Mouse (Mus musculus) MEL (cell line): ENCODE data around the gene Supt4a. TPM values are rescaled to one million over a fixed set of nuclear protein-coding genes. Genes with fewer than 3 reads are reported as not detected.

Experiments
- DNase-seq: peaks from one replicate; pipeline ENCODE4 v3.0.0; 2011; ENCODE audit warnings: low read depth, low spot score
- H3K27ac ChIP-seq: 2 replicates; pipeline ENCODE4 v1.5.1; 2012; ENCODE audit warnings: low read depth, mild to moderate bottlenecking, control low read depth, low read length, moderate library complexity; ENCODE audit not compliant: control insufficient read depth
- H3K27me3 ChIP-seq, 2 experiments: fragments of 150-350 bp in 1 of 2; sonication (generic) in 1 of 2; 2 replicates each; pipeline ENCODE4 v1.6.1; 2012; ENCODE audit warnings: low read length in 2 of 2, mild to moderate bottlenecking in 2 of 2, improper control_type of control experiment in 1 of 2, moderate library complexity in 1 of 2; ENCODE audit not compliant: insufficient read depth in 2 of 2, control insufficient read depth in 1 of 2
- H3K36me3 ChIP-seq, 2 experiments: 2 replicates each; pipeline ENCODE4 v1.6.1; 2012 to 2014; ENCODE audit warnings: low read length in 2 of 2, improper control_type of control experiment in 1 of 2, inconsistent platforms in 1 of 2, mild to moderate bottlenecking in 1 of 2; ENCODE audit not compliant: insufficient read depth in 2 of 2, control insufficient read depth in 1 of 2
- H3K4me1 ChIP-seq, 2 experiments: fragments of 150-350 bp in 1 of 2; sonication (generic) in 1 of 2; 2 replicates each; pipeline ENCODE4 v1.6.1; 2012; ENCODE audit warnings: low read length in 2 of 2, improper control_type of control experiment in 1 of 2, mild to moderate bottlenecking in 1 of 2; ENCODE audit not compliant: insufficient read depth in 2 of 2, control insufficient read depth in 1 of 2
- H3K4me3 ChIP-seq, 2 experiments: fragments of 150-350 bp in 1 of 2; sonication (generic) in 1 of 2; 2 replicates each; pipeline ENCODE4 v1.5.1; 2012; ENCODE audit warnings: low read depth in 2 of 2, low read length in 2 of 2, mild to moderate bottlenecking in 2 of 2, moderate library complexity in 2 of 2, control low read depth in 1 of 2, improper control_type of control experiment in 1 of 2; ENCODE audit not compliant: control insufficient read depth in 1 of 2, insufficient read depth in 1 of 2
- H3K79me2 ChIP-seq: 2 replicates; pipeline ENCODE4 v1.6.1; 2012; ENCODE audit warnings: mild to moderate bottlenecking, low read length, moderate library complexity; ENCODE audit not compliant: control insufficient read depth, poor library complexity, insufficient read depth
- H3K9ac ChIP-seq: 2 replicates; pipeline ENCODE4 v1.6.1; 2012; ENCODE audit warnings: low read depth, mild to moderate bottlenecking, control low read depth, low read length, moderate library complexity; ENCODE audit not compliant: control insufficient read depth, poor library complexity, severe bottlenecking
- H3K9me3 ChIP-seq: fragments of 150-350 bp; sonication (generic); replicated peaks from 2 replicates; pipeline ENCODE4 v1.6.1; 2012; ENCODE audit warnings: mild to moderate bottlenecking, low read length, improper control_type of control experiment, moderate library complexity; ENCODE audit not compliant: insufficient read depth
- CHD1 ChIP-seq: IDR thresholded peaks from 2 replicates; pipeline ENCODE4 v1.6.1; 2012; ENCODE audit warnings: low read depth, mild to moderate bottlenecking, inconsistent platforms, low read length, improper control_type of control experiment
- CTCF ChIP-seq, 3 experiments: IDR thresholded peaks in 2 of 3; conservative IDR thresholded peaks in 1 of 3; 2 replicates each; pipeline ENCODE4 v1.5.1; 2011 to 2012; ENCODE audit warnings: low read length in 3 of 3, low read depth in 2 of 3, mild to moderate bottlenecking in 2 of 3, improper control_type of control experiment in 1 of 3, inconsistent platforms in 1 of 3, mixed read lengths in 1 of 3, moderate library complexity in 1 of 3; ENCODE audit not compliant: control insufficient read depth in 1 of 3, insufficient read depth in 1 of 3, poor library complexity in 1 of 3, severe bottlenecking in 1 of 3
- ELF1 ChIP-seq: IDR thresholded peaks from 2 replicates; pipeline ENCODE4 v1.6.1; 2014; ENCODE audit warnings: low read depth, mild to moderate bottlenecking, inconsistent platforms, low read length, improper control_type of control experiment, moderate library complexity
- EP300 ChIP-seq, 2 experiments: IDR thresholded peaks; 2 replicates each; pipeline ENCODE4 v1.6.1; 2011; ENCODE audit warnings: improper control_type of control experiment in 2 of 2, low read length in 2 of 2, low read depth in 1 of 2, mild to moderate bottlenecking in 1 of 2
- ETS1 ChIP-seq: IDR thresholded peaks from 2 replicates; pipeline ENCODE4 v1.6.1; 2012; ENCODE audit warnings: low read depth, mild to moderate bottlenecking, inconsistent platforms, low read length, improper control_type of control experiment, moderate library complexity
- GABPA ChIP-seq: IDR thresholded peaks from 2 replicates; pipeline ENCODE4 v1.6.1; 2012; ENCODE audit warnings: low read depth, mild to moderate bottlenecking, inconsistent platforms, low read length, improper control_type of control experiment, moderate library complexity
- GATA1 ChIP-seq: IDR thresholded peaks from 2 replicates; pipeline ENCODE4 v1.6.1; 2011; ENCODE audit warnings: low read depth, low read length, improper control_type of control experiment
- JUND ChIP-seq: IDR thresholded peaks from 2 replicates; pipeline ENCODE4 v1.6.1; 2011; ENCODE audit warnings: low read depth, mild to moderate bottlenecking, improper control_type of control experiment, low read length
- KAT2A ChIP-seq: conservative IDR thresholded peaks from 2 replicates; pipeline ENCODE4 v1.6.1; 2012; ENCODE audit warnings: low read depth, low read length, improper control_type of control experiment, inconsistent platforms
- MAX ChIP-seq: IDR thresholded peaks from 2 replicates; pipeline ENCODE4 v1.6.1; 2011; ENCODE audit warnings: low read length, improper control_type of control experiment
- MEF2A ChIP-seq: IDR thresholded peaks from 2 replicates; pipeline ENCODE4 v1.6.1; 2014; ENCODE audit warnings: low read depth, mild to moderate bottlenecking, inconsistent platforms, low read length, improper control_type of control experiment; ENCODE audit not compliant: poor library complexity, insufficient replicate concordance, severe bottlenecking; ENCODE audit errors: extremely low read depth
- MYB ChIP-seq: IDR thresholded peaks from 2 replicates; pipeline ENCODE4 v1.6.1; 2011; ENCODE audit warnings: mild to moderate bottlenecking, low read depth, low read length, improper control_type of control experiment
- MYC ChIP-seq: IDR thresholded peaks from 2 replicates; pipeline ENCODE4 v1.6.1; 2011; ENCODE audit warnings: low read depth, mild to moderate bottlenecking, low read length, improper control_type of control experiment, moderate library complexity
- NELFE ChIP-seq: IDR thresholded peaks from 2 replicates; pipeline ENCODE4 v1.6.1; 2011; ENCODE audit warnings: low read depth, low read length, improper control_type of control experiment
- NRF1 ChIP-seq: IDR thresholded peaks from 2 replicates; pipeline ENCODE4 v1.6.1; 2014; ENCODE audit warnings: low read depth, mild to moderate bottlenecking, inconsistent platforms, low read length, improper control_type of control experiment, moderate library complexity; ENCODE audit not compliant: poor library complexity, insufficient read depth, severe bottlenecking
- POLR2A ChIP-seq, 2 experiments: IDR thresholded peaks; 2 replicates each; pipeline ENCODE4 v1.6.1; 2011 to 2012; ENCODE audit warnings: low read length in 2 of 2, mild to moderate bottlenecking in 2 of 2, control low read depth in 1 of 2, improper control_type of control experiment in 1 of 2, low read depth in 1 of 2, moderate library complexity in 1 of 2; ENCODE audit not compliant: control insufficient read depth in 1 of 2, insufficient read depth in 1 of 2, poor library complexity in 1 of 2
- POLR2AphosphoS2 ChIP-seq: IDR thresholded peaks from 2 replicates; pipeline ENCODE4 v1.6.1; 2011; ENCODE audit warnings: low read length, improper control_type of control experiment
- POLR2AphosphoS5 ChIP-seq: IDR thresholded peaks from 2 replicates; pipeline ENCODE4 v1.6.1; 2012; ENCODE audit warnings: low read depth, borderline replicate concordance, mild to moderate bottlenecking, inconsistent platforms, low read length, moderate library complexity, mixed read lengths
- RAD21 ChIP-seq: IDR thresholded peaks from 2 replicates; pipeline ENCODE4 v1.6.1; 2011; ENCODE audit warnings: mild to moderate bottlenecking, low read depth, low read length, improper control_type of control experiment
- RCOR1 ChIP-seq: IDR thresholded peaks from 2 replicates; pipeline ENCODE4 v1.6.1; 2012; ENCODE audit warnings: low read depth, mild to moderate bottlenecking, inconsistent platforms, low read length, improper control_type of control experiment
- SIN3A ChIP-seq: IDR thresholded peaks from 2 replicates; pipeline ENCODE4 v1.6.1; 2012; ENCODE audit warnings: low read length, improper control_type of control experiment, inconsistent platforms
- TBP ChIP-seq: IDR thresholded peaks from 2 replicates; pipeline ENCODE4 v1.8.0; 2011; ENCODE audit warnings: low read depth, low read length, improper control_type of control experiment
- USF1 ChIP-seq: IDR thresholded peaks from 2 replicates; pipeline ENCODE4 v1.6.1; 2014; ENCODE audit warnings: low read depth, mild to moderate bottlenecking, inconsistent platforms, low read length, improper control_type of control experiment, moderate library complexity
- USF2 ChIP-seq, 2 experiments: IDR thresholded peaks; 2 replicates each; pipeline ENCODE4 v1.6.1; 2011 to 2012; ENCODE audit warnings: improper control_type of control experiment in 2 of 2, low read length in 2 of 2, borderline replicate concordance in 1 of 2, inconsistent platforms in 1 of 2, low read depth in 1 of 2, mild to moderate bottlenecking in 1 of 2; ENCODE audit not compliant: insufficient read depth in 1 of 2
- ZC3H11A ChIP-seq: IDR thresholded peaks from 2 replicates; pipeline ENCODE4 v1.6.1; 2012; ENCODE audit warnings: low read depth, mild to moderate bottlenecking, inconsistent platforms, low read length, improper control_type of control experiment
- ZMIZ1 ChIP-seq: IDR thresholded peaks from 2 replicates; pipeline ENCODE4 v1.6.1; 2012; ENCODE audit warnings: low read depth, mild to moderate bottlenecking, inconsistent platforms, low read length, improper control_type of control experiment, moderate library complexity
- ZNF384 ChIP-seq: IDR thresholded peaks from 2 replicates; pipeline ENCODE4 v1.6.1; 2012; ENCODE audit warnings: low read depth, mild to moderate bottlenecking, inconsistent platforms, low read length, improper control_type of control experiment
- polyA plus RNA-seq, 2 experiments: library from polyadenylated mRNA; stranded (reverse) in 1 of 2; unstranded in 1 of 2; fragments of >175 nt in 1 of 2; fragments of >200 nt in 1 of 2; gene quantifications; 2 replicates each; pipeline versions ENCODE4 v1.2.1 to v1.2.4; 2012; ENCODE audit warnings: low replicate concordance in 2 of 2, low read depth in 1 of 2; ENCODE audit not compliant: insufficient read length in 2 of 2, insufficient read depth in 1 of 2, missing spikeins in 1 of 2
- total RNA-seq: library from RNA; depleted of rRNA; stranded (reverse); fragments of 300-350 nt; gene quantifications from 2 replicates; pipeline ENCODE4 v1.2.3, GENCODE M21; 2012

The Supt4a gene
- total and polyA plus RNA-seq, 3 experiments, result 223 to 332 TPM; not detected in 1

- no peaks in the 10 kb centered on the region; the same call in 1 of the 2 replicates for H3K79me2 ChIP-seq
- peaks cover 0 to 10% of the 10 kb centered on the region in 2 experiments; a peak in 2 of 4 replicates for H3K36me3 ChIP-seq
- no peaks in the 10 kb centered on the region for H3K27me3 ChIP-seq
- no peak overlapping the region for H3K27ac ChIP-seq
- H3K4me1 ChIP-seq, result peaks cover 7 to 11% of the 10 kb centered on the region in 2 experiments
- H3K9ac ChIP-seq, result no peak overlapping the region
- no peak overlapping the region for H3K4me3 ChIP-seq
- H3K9me3 ChIP-seq, result no peaks in the 10 kb centered on the region
- TF ChIP-seq JUND, result no peak
- no peak for TF ChIP-seq GABPA
- TF ChIP-seq POLR2AphosphoS2, result no peak
- no peak for TF ChIP-seq USF1
- no peak for TF ChIP-seq MEF2A
- TF ChIP-seq NRF1, result no peak
- no peak for TF ChIP-seq CTCF (IDR thresholded peaks at IDR 0.05 in 2 of 3, conservative IDR thresholded peaks at IDR 0.05 in 1 of 3; ENCODE audit: control insufficient read depth in 1 of 3, insufficient read depth in 1 of 3, low read depth in 2 of 3, low read length in 3 of 3, poor library complexity in 1 of 3, severe bottlenecking in 1 of 3)
- no peak for TF ChIP-seq EP300 (IDR thresholded peaks at IDR 0.05; ENCODE audit: low read depth in 1 of 2, low read length in 2 of 2)
- TF ChIP-seq RAD21, result no peak
- no peak for TF ChIP-seq TBP
- no peak for TF ChIP-seq RCOR1
- no peak for TF ChIP-seq SIN3A
- no peak for TF ChIP-seq ETS1
- TF ChIP-seq MYC, result no peak
- no peak for TF ChIP-seq ELF1
- TF ChIP-seq KAT2A, result no peak
- no peak for DNase-seq
These were observed 17.0 kb upstream of the Supt4a start for GRCm38 (mm10) chr11:87720324-87720723.

DNA sequence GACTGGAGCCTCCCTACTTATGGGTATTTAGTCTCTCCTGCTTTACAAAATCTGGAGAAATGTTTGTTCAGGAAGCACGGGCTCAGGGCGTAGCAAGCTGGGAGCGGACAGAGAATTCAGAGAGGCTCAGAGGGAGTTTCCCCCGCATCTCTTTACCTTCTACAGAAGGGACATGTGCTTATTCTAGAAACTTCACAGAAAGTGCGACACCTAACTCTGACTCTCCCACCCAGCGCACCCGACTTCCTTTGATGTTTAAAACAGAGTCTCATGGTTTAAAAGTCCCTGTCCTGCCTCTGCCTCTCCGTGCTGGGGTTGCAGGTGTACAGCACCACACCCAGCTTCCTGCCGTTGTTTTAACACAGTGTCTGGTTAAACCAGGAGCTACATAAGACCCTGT, 16.5 kb upstream of the Supt4a start:
- H3K27me3 ChIP-seq, result no peaks in the 10 kb centered on the region
- TF ChIP-seq ZMIZ1 (no peak), POLR2A (IDR thresholded peaks at IDR 0.05; ENCODE audit: control insufficient read depth in 1 of 2, insufficient read depth in 1 of 2, low read depth in 1 of 2, low read length in 2 of 2, poor library complexity in 1 of 2) (no peak), ZNF384 (no peak), NELFE (no peak), MAX (no peak), ZC3H11A (no peak), ETS1 (no peak), USF2 (IDR thresholded peaks at IDR 0.05; ENCODE audit: borderline replicate concordance in 1 of 2, insufficient read depth in 1 of 2, low read depth in 1 of 2, low read length in 2 of 2) (no peak), MYB (no peak), CHD1 (no peak), GATA1 (no peak), POLR2AphosphoS5 (no peak)
- H3K27ac ChIP-seq, result no peak overlapping the region
- no peak overlapping the region for H3K4me3 ChIP-seq
- peaks cover 0 to 13% of the 10 kb centered on the region in 2 experiments; a peak in 2 of 4 replicates for H3K36me3 ChIP-seq
- H3K9me3 ChIP-seq, result no peaks in the 10 kb centered on the region
- peaks cover 9 to 16% of the 10 kb centered on the region in 2 experiments for H3K4me1 ChIP-seq
- DNase-seq, result no peak
- H3K9ac ChIP-seq, result no peak overlapping the region
- H3K79me2 ChIP-seq, result peaks cover 3% of the 10 kb centered on the region; the same call in 1 of the 2 replicates
